Mouse (Mus musculus) kidney, embryonic 15.5 days (tissue): ENCODE measurements at regions not wholly inside any gene's neighbourhood (a gene's known extent, or its start where the extent isn't known, plus 50 kb on each side); places are given as distances from the start of the nearest gene placed in this dataset.
"Not testable (repeated sequence)": the region's sequence is repeated elsewhere in the genome, so short reads cannot be mapped to it uniquely, and the experiment has no call there.

ENCODE experiments used
- ATAC-seq: fragments of 200-750 bp; cut with Nextera tagmentation; replicated peaks from 2 replicates; pipeline ENCODE4 v1.8.0; 2017; ENCODE audit warnings: moderate TSS enrichment; ENCODE audit not compliant: low FRiP score
- H3K27ac ChIP-seq: fragments of 300-500 bp; sonication (generic); 2 replicates; pipeline ENCODE4 v1.5.1; 2015; ENCODE audit warnings: mild to moderate bottlenecking, inconsistent platforms
- H3K27me3 ChIP-seq: fragments of 300-500 bp; sonication (generic); 2 replicates; pipeline ENCODE4 v1.6.1; 2015; ENCODE audit warnings: inconsistent platforms
- H3K36me3 ChIP-seq: fragments of 300-500 bp; sonication (generic); 2 replicates; pipeline ENCODE4 v1.6.1; 2015; ENCODE audit warnings: inconsistent platforms
- H3K4me1 ChIP-seq: fragments of 300-500 bp; sonication (generic); 2 replicates; pipeline ENCODE4 v1.6.1; 2015; ENCODE audit warnings: inconsistent platforms
- H3K4me2 ChIP-seq: fragments of 300-500 bp; sonication (generic); 2 replicates; pipeline ENCODE4 v1.6.1; 2015; ENCODE audit warnings: moderate library complexity, mild to moderate bottlenecking, inconsistent platforms
- H3K4me3 ChIP-seq: fragments of 300-500 bp; sonication (generic); replicated peaks from 2 replicates; pipeline ENCODE4 v1.5.1; 2015; ENCODE audit warnings: mild to moderate bottlenecking, inconsistent platforms
- H3K9ac ChIP-seq: fragments of 300-500 bp; sonication (generic); 2 replicates; pipeline ENCODE4 v1.6.1; 2015; ENCODE audit warnings: mild to moderate bottlenecking, inconsistent platforms
- H3K9me3 ChIP-seq: fragments of 300-500 bp; sonication (generic); replicated peaks from 2 replicates; pipeline ENCODE4 v1.6.1; 2016; ENCODE audit warnings: inconsistent platforms
- WGBS: fragments of 180-500 bp; shearing (Covaris S2); methylation state at CpG from one replicate; pipeline ENCODE4 v1.1.7; 2015; ENCODE audit warnings: mixed read lengths; 5-methylcytosine and 5-hydroxymethylcytosine counted together

DNA sequence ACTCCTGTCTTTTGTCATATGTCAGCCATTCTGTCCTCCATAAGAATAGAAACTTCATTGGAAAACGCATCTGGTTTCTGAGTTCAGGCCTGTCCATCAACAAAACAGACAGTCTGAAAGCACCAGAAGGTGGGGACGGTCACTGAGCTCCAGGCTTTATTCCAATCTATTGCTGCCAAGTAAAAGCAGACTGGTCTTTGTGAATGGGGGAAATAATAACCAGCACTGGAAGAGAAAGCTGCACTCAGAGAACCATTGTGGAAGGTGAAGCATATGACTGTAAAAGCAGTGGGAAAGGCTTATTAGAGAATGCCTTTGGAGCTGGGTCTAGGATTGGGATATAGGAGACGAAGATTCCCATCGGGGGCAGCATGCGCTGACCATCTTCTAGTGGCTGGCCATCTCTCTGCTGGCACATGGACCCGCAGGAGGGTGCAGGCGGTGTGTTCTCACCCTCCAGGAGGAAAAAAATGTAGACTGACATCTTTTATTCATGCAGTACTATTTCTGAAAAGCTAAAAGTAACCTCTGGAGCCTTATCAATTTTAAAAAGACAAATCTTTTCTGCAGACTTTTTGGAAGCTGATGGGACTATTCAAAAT, 1638.0 kb downstream of the Car8 start:
- H3K4me1 ChIP-seq = no peaks in the 10 kb centered on the region
- H3K4me3 ChIP-seq = no peak overlapping the region
- no peaks in the 10 kb centered on the region for H3K36me3 ChIP-seq
- no peaks in the 10 kb centered on the region for H3K9me3 ChIP-seq
- ATAC-seq = no peak
- no peak overlapping the region for H3K27ac ChIP-seq
- no peaks in the 10 kb centered on the region for H3K27me3 ChIP-seq
- H3K4me2 ChIP-seq = no peak overlapping the region
- H3K9ac ChIP-seq = no peak overlapping the region
- 82% methylated on average over 7 of the region's 7 CpGs for WGBS

DNA sequence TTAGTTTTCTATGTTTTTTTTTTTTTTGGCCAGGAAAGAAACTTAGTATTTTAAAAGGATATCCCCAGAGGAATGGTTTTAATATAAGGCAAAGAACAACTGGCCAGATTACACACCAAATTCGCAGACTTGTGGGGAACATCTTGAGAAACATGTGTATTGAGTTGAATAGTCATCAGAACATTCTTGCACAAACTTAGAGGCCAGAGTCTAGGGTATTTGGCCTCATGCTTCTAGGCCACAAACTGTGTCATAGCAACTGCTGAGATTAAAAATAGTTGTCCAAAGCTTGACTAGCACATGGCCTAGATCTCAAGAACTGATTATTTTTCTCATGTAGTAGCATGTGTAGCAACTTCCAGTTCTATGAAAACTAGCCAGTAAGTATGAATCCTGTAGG, 1642.5 kb downstream of the Car8 start:
- H3K4me1 ChIP-seq = no peaks in the 10 kb centered on the region
- ATAC-seq = no peak
- no peak overlapping the region for H3K27ac ChIP-seq
- H3K27me3 ChIP-seq = no peaks in the 10 kb centered on the region
- no peaks in the 10 kb centered on the region for H3K36me3 ChIP-seq
- 84% methylated on average over 1 of the region's 1 CpGs for WGBS
- H3K9me3 ChIP-seq = no peaks in the 10 kb centered on the region
- no peak overlapping the region for H3K4me3 ChIP-seq
- no peak overlapping the region for H3K4me2 ChIP-seq
- no peak overlapping the region for H3K9ac ChIP-seq

DNA sequence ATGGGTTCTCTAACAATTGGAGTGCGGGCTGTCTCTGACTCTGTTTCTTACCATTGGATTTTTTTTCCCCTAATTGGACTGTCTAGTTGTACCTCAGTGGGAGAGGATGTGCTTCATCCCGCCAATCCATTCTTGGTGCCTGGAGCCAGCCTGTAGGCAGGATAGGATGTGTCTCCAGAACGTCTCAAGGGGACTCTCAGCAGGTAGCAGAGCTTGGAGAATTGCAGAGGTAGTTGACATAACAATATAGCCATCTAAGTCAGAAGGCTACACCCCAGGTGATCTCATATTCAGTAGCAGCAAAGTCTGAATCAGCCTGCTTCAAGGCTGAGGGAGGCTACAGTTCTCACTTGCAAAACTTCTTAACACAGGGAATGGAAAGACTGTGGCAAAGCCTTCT, 1646.0 kb downstream of the Car8 start:
- H3K4me1 ChIP-seq, H3K4me2 ChIP-seq, H3K36me3 ChIP-seq, H3K27ac ChIP-seq, ATAC-seq, H3K4me3 ChIP-seq, H3K27me3 ChIP-seq, H3K9me3 ChIP-seq, H3K9ac ChIP-seq: not testable (repeated sequence)
- WGBS = 72% methylated on average over 3 of the region's 3 CpGs

DNA sequence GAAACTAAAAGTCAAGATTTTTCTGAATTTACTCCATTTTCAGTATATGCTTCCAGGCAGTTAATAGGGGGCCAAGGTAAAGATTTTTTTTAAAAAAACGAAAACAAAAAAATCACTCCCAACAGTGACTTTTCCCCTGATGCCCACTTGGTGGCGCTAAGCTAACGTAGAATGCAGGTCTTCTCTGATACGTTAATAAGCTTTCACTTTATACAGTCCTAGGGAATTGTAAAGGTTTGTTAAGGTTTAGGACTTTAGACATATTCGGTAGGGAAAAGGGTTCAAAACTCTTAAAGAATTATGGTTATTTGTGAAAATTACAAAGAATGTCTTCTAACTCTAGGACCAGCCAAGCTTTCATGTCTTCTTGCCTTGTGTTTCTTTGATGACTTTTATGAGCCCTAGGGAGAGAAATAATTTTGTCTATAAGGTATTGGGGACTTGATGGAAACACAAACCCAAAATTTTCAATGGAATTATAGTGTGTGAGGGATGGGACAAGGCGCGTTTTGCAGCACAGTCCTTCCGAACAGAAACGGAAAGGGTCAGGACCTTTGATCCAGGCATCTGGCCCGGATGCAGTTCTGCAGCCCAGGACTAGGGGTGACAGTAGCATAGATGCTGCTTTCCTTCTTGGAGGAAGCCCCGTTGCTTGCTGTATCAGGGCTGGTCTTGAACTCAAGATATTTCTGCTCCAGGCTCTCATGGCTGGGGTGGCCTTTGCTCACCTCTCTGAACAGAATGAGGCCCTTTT, 1677.1 kb downstream of the Car8 start:
- Histone ChIP-seq H3K27ac (no peak overlapping the region), H3K9ac (no peak overlapping the region), H3K36me3 (no peaks in the 10 kb centered on the region), H3K27me3 (no peaks in the 10 kb centered on the region), H3K4me3 (no peak overlapping the region), H3K4me2 (no peak overlapping the region), H3K9me3 (no peaks in the 10 kb centered on the region), H3K4me1 (no peaks in the 10 kb centered on the region)
- 35% methylated on average over 11 of the region's 11 CpGs for WGBS
- ATAC-seq = no peak

DNA sequence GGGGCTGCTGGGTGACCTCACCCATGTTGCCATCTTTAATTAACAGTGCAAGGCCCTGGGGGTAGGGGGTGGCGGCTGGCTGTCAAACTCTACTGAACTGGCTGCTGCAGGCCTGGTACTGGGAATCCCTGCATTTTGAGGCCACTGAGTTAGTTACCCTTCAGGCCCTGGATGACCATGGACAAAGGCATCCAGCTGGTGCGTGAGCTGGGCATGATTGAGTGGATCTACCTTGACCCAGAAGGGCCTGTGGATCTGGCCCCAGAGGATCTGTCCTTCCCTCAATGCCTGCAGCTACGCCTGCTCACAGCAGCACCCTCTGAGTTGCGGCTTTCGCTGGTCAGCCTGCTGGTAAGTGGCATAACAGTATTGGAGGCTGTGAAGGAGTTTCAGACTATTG, 1699.2 kb downstream of the Car8 start:
- no peak overlapping the region for H3K4me3 ChIP-seq
- no peak overlapping the region for H3K27ac ChIP-seq
- ATAC-seq = no peak
- H3K4me1 ChIP-seq = no peaks in the 10 kb centered on the region
- H3K4me2 ChIP-seq = no peak overlapping the region
- H3K9me3 ChIP-seq = no peaks in the 10 kb centered on the region
- no peak overlapping the region for H3K9ac ChIP-seq
- H3K36me3 ChIP-seq = no peaks in the 10 kb centered on the region
- 93% methylated on average over 5 of the region's 5 CpGs for WGBS
- no peaks in the 10 kb centered on the region for H3K27me3 ChIP-seq

DNA sequence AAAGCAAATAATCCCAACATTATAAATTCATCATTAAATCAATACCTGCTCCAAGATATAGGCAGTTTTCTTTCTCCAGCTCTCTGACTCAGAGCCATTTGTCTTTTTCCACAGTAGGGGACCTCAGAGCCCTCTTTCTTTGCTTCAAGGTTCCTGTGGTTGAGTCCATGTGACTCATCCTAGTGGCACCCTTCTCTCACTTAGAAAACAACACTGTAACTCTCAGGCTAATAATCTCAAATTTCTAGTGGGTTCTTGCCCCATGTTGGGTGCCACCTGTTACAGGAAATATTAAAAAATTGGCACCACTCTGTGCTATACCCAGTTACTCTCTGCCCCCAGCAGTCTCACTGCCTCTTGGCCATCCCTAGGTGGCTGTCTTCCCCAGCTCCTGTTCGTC, 1706.4 kb downstream of the Car8 start:
- Histone ChIP-seq H3K27me3 (no peaks in the 10 kb centered on the region), H3K36me3 (no peaks in the 10 kb centered on the region), H3K4me2 (no peak overlapping the region), H3K4me3 (no peak overlapping the region), H3K27ac (no peak overlapping the region), H3K9ac (no peak overlapping the region), H3K9me3 (no peaks in the 10 kb centered on the region), H3K4me1 (no peaks in the 10 kb centered on the region)
- 64% methylated on average over 1 of the region's 1 CpGs for WGBS
- ATAC-seq = no peak

DNA sequence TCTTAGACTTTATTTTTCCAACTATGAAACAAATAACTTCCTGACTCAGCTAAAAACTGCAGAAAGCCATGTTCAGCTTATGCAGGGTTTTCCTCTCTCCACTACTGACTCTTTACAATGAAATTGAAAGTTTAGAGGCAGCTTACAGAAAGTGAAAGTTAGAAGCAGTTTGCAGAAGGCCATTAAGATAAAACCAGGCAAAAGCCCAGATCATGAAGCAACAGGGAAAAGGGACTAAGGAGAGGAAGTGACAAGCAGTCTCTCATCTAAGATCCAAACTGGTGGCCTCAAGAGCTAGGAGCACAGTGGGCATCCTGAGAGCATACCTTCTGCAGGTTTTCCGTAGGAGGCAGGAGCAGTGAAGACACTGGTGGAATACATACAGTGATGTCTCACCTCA, 1721.2 kb downstream of the Car8 start:
- Histone ChIP-seq H3K36me3 (no peaks in the 10 kb centered on the region), H3K27me3 (no peaks in the 10 kb centered on the region), H3K9me3 (no peaks in the 10 kb centered on the region), H3K4me2 (no peak overlapping the region), H3K27ac (no peak overlapping the region), H3K4me3 (no peak overlapping the region), H3K9ac (no peak overlapping the region), H3K4me1 (no peaks in the 10 kb centered on the region)
- WGBS = 94% methylated on average over 1 of the region's 1 CpGs
- ATAC-seq = no peak

DNA sequence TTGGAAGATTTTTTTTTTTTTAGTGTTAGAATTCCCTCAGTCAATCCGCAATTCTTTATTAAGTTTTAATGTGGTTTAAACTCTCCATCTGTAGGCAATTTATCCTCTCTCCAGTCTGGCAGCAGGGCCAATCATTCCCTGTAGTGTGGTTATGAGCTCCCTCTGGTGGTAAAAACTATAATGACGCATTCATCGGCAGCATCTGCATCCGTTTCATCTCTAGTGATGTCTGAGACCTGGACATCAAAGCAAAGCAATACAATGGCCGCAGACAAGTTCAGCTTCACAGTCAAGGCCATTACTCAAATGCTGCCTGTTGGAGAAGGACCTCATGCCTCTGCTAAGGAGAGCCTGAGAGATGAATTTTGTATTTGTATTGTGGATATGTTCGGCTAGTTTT, 1721.7 kb upstream of the Impad1 start:
- Histone ChIP-seq H3K27ac (no peak overlapping the region), H3K4me1 (no peaks in the 10 kb centered on the region), H3K9me3 (no peaks in the 10 kb centered on the region), H3K4me3 (no peak overlapping the region), H3K4me2 (no peak overlapping the region), H3K9ac (no peak overlapping the region), H3K36me3 (no peaks in the 10 kb centered on the region), H3K27me3 (no peaks in the 10 kb centered on the region)
- WGBS = 22% methylated on average over 6 of the region's 6 CpGs
- 0 out of 2 replicates have a peak, but pooled peaks have one; percentile 29 for ATAC-seq

DNA sequence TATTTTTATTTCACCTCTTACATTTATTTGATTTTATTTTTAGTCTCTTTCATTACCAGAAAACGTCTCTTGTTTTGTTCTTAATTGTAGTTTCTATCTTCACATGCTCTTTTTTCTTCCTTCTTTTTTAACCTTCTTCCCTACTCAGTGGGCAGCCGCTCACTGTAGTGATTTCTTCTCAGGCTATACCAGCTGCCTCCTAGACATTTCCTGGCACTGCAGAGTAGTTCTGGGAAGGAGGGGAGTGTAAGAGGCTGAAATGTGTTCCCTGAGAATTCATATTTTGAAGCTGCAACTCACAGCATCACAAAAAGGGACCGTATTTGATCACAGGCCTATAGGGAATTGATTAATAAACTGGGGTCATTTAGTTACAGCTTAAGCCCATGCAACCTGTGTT, 1720.5 kb upstream of the Impad1 start:
- no peak for ATAC-seq

DNA sequence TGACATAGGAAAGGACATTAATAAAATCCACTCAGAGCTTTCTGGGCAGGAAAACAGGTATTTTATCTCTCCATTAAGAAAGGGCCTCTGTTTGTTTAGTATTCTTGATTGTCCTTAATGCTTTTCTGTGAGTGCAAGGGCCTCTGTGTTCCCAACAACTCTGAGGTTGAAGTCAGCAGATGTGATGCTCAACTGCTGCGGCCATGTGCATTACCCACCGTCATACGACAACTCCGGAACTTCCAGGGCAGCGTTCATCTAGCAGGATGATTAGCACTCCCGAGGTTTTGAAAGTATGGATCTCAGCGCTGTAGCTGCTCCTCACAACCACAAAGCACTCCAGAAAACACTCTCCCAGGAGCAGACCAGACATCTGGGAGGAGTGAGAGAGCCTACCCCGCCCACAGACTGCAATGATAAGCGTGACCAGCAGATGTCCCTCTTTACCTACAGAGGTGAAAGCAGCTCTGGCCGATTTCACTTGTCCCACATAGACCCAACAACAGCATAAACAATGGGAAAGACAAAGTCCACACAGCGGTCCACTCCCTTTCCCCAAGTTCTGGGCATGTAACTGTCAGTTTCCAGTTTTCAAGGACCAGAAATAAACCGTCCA, 1719.7 kb upstream of the Impad1 start:
- Histone ChIP-seq H3K9ac (no peak overlapping the region), H3K4me1 (no peaks in the 10 kb centered on the region), H3K36me3 (no peaks in the 10 kb centered on the region), H3K9me3 (no peaks in the 10 kb centered on the region), H3K27me3 (no peaks in the 10 kb centered on the region), H3K4me2 (peak overlapping the region; percentile 47), H3K27ac (no peak overlapping the region), H3K4me3 (no peak overlapping the region)
- peak; percentile 90 for ATAC-seq
- 23% methylated on average over 12 of the region's 12 CpGs for WGBS

More for the DNA sequence above, 1720.5 kb upstream of the Impad1 start:
- Histone ChIP-seq H3K4me2 (no peak overlapping the region), H3K4me1 (no peaks in the 10 kb centered on the region), H3K36me3 (no peaks in the 10 kb centered on the region), H3K27ac (no peak overlapping the region), H3K9me3 (no peaks in the 10 kb centered on the region), H3K4me3 (no peak overlapping the region), H3K27me3 (no peaks in the 10 kb centered on the region), H3K9ac (no peak overlapping the region)
- WGBS = 73% methylated on average over 3 of the region's 3 CpGs

DNA sequence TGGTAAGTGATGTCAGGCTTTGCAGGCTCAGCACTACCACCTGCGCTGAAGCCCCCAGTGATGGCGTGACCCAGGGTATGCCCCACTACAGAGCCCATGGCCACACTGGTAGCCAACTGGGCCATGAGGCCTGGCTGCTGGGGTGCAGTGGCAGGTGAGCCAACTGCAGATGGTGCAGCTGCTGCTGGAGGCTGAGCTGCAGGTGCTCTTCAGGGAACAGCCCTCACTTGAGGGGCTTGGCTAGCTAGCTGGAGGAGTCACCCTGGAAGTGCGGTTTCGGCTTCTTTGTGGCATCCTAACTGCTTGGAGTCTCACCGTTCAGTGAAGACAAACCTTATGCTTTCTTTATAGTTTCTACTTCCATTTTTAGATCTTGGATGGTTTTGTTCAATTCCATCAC, 1714.9 kb upstream of the Impad1 start:
- no peaks in the 10 kb centered on the region for H3K9me3 ChIP-seq
- H3K4me1 ChIP-seq = no peaks in the 10 kb centered on the region
- H3K9ac ChIP-seq = no peak overlapping the region
- H3K4me2 ChIP-seq = no peak overlapping the region
- no peak overlapping the region for H3K4me3 ChIP-seq
- H3K27ac ChIP-seq = no peak overlapping the region
- H3K36me3 ChIP-seq = no peaks in the 10 kb centered on the region
- no peak for ATAC-seq
- no peaks in the 10 kb centered on the region for H3K27me3 ChIP-seq
- 94% methylated on average over 5 of the region's 5 CpGs for WGBS
